Mouse (Mus musculus) spleen, postnatal 4 days (tissue): ENCODE results near the gene Mapk1ip1.
A peak's percentile ranks its signal among the peaks of the same experiment; 100 is the strongest.

ENCODE experiments used
- DNase-seq, 2 experiments: peaks; one replicate each; pipeline ENCODE4 v3.0.0; 2022; ENCODE audit warnings: low spot score in 2 of 2

The Mapk1ip1 gene

GRCm38 (mm10) chr7:138840594-138841021 lies 5.5 kb downstream of the Mapk1ip1 start:
- peak; percentile 48 to 76 for DNase-seq

DNA sequence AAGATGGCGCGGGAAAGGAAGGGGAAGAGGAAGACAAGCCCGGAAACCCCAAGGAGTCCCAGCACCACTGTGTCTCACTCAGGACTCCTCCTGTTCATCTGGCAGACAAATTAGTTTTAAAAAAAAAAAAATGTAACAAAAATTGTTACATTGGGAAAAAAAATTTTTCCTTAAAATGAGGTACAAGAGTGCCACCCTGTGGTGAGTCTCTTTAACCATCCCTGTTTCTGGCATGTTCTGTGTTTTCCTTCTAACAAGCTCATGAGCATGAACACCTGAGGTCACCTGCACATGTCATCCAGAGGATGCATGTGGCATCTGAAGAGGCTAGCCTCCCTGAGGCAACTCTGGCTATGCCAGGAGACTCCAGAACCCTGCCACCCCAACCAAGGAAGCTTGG lies 11.0 kb downstream of the Mapk1ip1 start:
- no peak for DNase-seq

DNA sequence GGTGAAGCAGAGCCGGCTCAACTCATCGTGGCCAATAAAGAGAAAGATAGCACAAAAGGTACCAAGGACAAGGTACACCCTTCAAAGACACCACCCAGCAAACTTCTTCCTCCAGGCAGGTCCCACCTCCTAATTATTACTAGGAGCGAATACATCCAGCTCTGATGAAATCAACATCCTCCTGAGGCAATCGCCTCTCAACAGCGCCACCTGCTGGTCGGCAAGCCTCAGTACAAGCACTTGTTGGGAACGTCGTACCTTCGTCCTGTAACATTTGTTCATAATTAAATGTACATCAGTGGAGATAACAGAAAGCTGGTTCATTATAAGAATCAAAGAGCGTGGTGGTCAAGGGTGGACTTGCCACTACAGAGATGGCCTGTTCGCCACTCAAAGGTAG lies 18.3 kb downstream of the Mapk1ip1 start:
- DNase-seq = peak; percentile 43 to 87

GRCm38 (mm10) chr7:138824995-138825756 lies 20.9 kb downstream of the Mapk1ip1 start:
- DNase-seq = no peak

GRCm38 (mm10) chr7:138824423-138824822 lies 21.6 kb downstream of the Mapk1ip1 start:
- DNase-seq = no peak

DNA sequence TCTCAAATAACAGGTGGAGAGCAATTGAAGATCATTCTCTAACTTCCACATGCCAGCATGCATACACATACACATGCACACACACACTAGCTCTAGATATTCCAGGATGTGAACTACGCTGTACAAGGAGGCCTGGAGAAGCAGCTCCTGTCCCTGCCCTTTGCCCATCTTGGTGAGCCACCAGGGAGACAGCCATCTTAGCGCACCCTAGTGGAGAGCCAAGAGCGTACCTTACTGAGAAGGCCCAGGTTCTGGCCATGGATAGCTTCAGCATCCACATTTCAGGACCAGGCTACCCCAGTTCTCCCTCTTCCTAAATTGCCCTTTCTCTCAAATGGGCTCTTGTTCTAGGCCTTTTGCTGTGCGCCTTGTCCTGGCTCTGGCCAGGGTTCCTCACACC lies 27.8 kb downstream of the Mapk1ip1 start:
- DNase-seq = no peak

DNA sequence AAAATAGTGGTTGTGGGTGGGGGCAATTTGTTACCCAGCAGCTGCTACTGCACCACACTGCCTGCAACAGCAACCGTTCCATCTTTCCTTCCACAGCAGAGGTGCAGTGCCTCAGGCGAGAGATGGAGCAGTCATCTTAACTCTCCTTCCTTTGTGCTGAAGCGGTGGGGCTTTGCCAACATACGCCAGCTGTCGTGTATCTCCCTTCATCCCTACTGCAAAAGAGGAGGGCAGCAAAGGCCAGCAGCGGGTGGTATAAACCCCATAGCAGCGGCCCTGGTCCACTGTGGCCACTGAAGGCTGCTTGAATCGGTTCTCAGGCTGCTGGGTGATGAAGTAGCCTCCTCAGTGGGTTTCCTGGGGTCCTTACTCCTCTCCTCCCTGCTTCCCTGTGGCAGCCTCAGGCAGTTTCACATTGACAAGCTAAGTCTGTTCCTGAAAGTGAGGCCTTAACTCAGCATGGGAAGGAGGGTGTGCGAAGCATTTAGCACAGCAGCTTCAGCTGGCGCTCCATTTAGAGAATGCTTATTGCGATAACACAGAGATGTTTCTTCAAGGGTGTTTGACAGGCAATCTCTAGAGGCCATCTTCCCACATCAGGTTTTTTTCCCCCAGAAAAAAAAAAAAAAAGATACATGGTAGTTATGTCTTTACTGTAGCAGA lies 32.7 kb downstream of the Mapk1ip1 start:
- DNase-seq = no peak

DNA sequence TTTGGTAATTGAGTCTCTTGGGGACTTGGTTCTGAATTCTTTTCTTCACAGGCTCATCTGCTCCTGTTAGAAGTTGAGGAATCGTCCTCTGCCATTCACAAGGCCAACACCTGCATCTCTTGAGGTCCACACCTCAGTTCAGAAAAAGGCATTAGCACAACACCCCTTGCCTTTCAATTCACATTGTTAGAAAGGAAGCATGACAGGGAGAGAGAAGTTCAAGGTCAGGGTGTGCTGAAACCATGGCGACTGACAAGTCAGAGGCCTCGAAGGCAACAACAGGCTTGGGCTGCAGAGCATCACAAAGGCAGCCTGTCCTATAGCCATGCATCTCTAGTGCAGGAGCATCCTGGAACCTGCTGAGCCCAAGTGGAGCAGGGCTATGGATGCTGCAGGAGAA lies 38.9 kb downstream of the Mapk1ip1 start:
- no peak for DNase-seq

DNA sequence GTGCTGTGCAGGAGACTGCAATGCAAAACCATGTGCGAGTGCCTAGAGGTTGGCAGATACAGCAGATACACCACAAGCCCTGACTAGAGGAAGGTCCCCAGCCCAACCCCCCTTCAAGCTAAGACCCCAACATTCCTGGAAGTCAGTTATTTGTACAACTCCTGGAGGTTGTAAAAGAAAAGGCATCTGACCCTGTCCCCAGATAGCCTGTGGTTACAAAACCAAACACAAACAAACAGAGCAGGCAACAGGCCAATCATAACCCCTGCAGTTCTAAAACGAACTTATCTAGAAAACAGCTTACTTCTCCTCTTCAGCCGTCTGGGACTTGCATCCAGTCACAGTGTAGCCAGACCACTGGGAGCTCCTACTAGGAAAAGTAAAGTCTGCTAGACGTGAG lies 42.7 kb downstream of the Mapk1ip1 start:
- no peak for DNase-seq

GRCm38 (mm10) chr7:138788109-138788508 lies 58.0 kb downstream of the Mapk1ip1 start:
- DNase-seq = no peak
